Mouse (Mus musculus): ENCODE data around the gene Chrnb2.

DNA sequence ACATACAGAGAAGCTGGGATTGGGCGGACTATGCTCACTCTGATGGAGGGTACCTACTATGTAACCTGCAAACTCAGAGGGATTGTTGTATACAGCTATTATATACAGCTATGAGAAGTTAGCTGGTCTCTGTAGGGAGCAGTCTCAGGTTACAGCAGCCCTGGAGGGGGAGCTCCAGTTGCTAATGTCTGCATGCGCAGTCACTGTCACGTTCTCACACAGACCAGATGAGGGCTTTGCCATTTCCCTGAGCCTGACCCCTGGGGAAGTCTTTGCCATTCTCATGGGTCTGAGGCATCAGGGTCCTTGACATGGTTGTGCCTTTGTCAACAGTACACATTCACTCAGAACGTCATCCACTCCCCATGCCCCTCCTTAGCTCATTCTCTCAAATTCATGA, 40.7 kb upstream of the Chrnb2 start:
- no peak for TF ChIP-seq CTCF (IDR thresholded peaks at IDR 0.05; ENCODE audit: borderline replicate concordance, control insufficient read depth, extremely low read depth, insufficient read depth, low read length, poor library complexity)
- TF ChIP-seq POLR2A (IDR thresholded peaks at IDR 0.05; ENCODE audit: control insufficient read depth, extremely low read depth, insufficient read depth, low read length, poor library complexity): no peak

All from thymus, adult 2 months (tissue).